Mouse (Mus musculus) liver, adult 2 months (tissue): ENCODE measurements around the gene Gm28230. TPM values are rescaled to one million over a fixed set of nuclear protein-coding genes. Genes with fewer than 3 reads are reported as not detected.

Experiments used
- DNase-seq: peaks from one replicate; pipeline ENCODE4 v3.0.0-alpha.2; 2011; ENCODE audit warnings: low read depth, low spot score; ENCODE audit errors: extremely low read depth
- H3K27ac ChIP-seq: fragments of 200-500 bp; replicated peaks from 2 replicates; pipeline ENCODE4 v1.5.1; 2012; ENCODE audit warnings: low read depth, mild to moderate bottlenecking, control low read depth, inconsistent platforms, low read length; ENCODE audit not compliant: insufficient read depth
- H3K27me3 ChIP-seq: fragments of 200-500 bp; 2 replicates; pipeline ENCODE4 v1.6.1; 2012; ENCODE audit warnings: mild to moderate bottlenecking, moderate library complexity, low read length, inconsistent platforms; ENCODE audit not compliant: control insufficient read depth, insufficient read depth
- H3K36me3 ChIP-seq: fragments of 200-500 bp; 2 replicates; pipeline ENCODE4 v1.6.1; 2012; ENCODE audit warnings: low read length, inconsistent platforms; ENCODE audit not compliant: control insufficient read depth, insufficient read depth
- H3K4me1 ChIP-seq: fragments of 200-500 bp; 2 replicates; pipeline ENCODE4 v1.6.1; 2011; ENCODE audit warnings: low read length; ENCODE audit not compliant: control insufficient read depth, insufficient read depth
- H3K4me3 ChIP-seq: fragments of 200-500 bp; 2 replicates; pipeline ENCODE4 v1.5.1; 2011; ENCODE audit warnings: low read depth, mild to moderate bottlenecking, control low read depth, low read length, moderate library complexity; ENCODE audit not compliant: insufficient read depth
- H3K79me2 ChIP-seq: fragments of 200-500 bp; 2 replicates; pipeline ENCODE4 v1.6.1; 2012; ENCODE audit warnings: inconsistent platforms, mild to moderate bottlenecking, low read length, moderate library complexity; ENCODE audit not compliant: control insufficient read depth, insufficient read depth
- H3K9ac ChIP-seq: fragments of 200-500 bp; 2 replicates; pipeline ENCODE4 v1.6.1; 2012; ENCODE audit warnings: low read depth, mild to moderate bottlenecking, control low read depth, inconsistent platforms, low read length
- CTCF ChIP-seq: fragments of 200-500 bp; IDR thresholded peaks from 2 replicates; pipeline ENCODE4 v1.5.1; 2011; ENCODE audit warnings: low read depth, low read length, control low read depth
- POLR2A ChIP-seq: fragments of 200-500 bp; IDR thresholded peaks from 2 replicates; pipeline ENCODE4 v1.6.1; 2011; ENCODE audit warnings: low read length, control low read depth; ENCODE audit not compliant: insufficient read depth; ENCODE audit errors: extremely low read depth
- WGBS: fragments of 180-500 bp; shearing (Covaris S2); methylation state at CpG from one replicate; pipeline ENCODE4 v1.1.7; 2018; 5-methylcytosine and 5-hydroxymethylcytosine counted together
- polyA plus RNA-seq: library from polyadenylated mRNA; depleted of rRNA; stranded (reverse); fragments of >200 nt; gene quantifications from 2 replicates; pipeline ENCODE4 v1.2.3, GENCODE M21; 2012
- total RNA-seq: library from RNA; depleted of rRNA; stranded (reverse); fragments of >200 nt; gene quantifications from 2 replicates; pipeline ENCODE4 v1.2.3, GENCODE M21; 2014

Gm28230 gene
- total and polyA plus RNA-seq, 2 experiments: not detected

GRCm38 (mm10) chr2:74733317-74733661, 6.8 kb downstream of the Gm28230 start:
- no peak for TF ChIP-seq POLR2A
- no peak for TF ChIP-seq CTCF
- no peaks in the 10 kb centered on the region for H3K79me2 ChIP-seq
- WGBS: 4% methylated on average over 16 of the region's 16 CpGs
- peaks cover 2% of the 10 kb centered on the region; the same call in 1 of the 2 replicates for H3K4me1 ChIP-seq
- no peak overlapping the region for H3K27ac ChIP-seq
- peaks cover 30% of the 10 kb centered on the region for H3K27me3 ChIP-seq
- H3K9ac ChIP-seq: no peak overlapping the region
- no peak for DNase-seq
- no peaks in the 10 kb centered on the region for H3K36me3 ChIP-seq
- H3K4me3 ChIP-seq: no peak overlapping the region

GRCm38 (mm10) chr2:74733765-74734164, 7.2 kb downstream of the Gm28230 start:
- DNase-seq: no peak
- Histone ChIP-seq H3K27ac (no peak overlapping the region), H3K79me2 (no peaks in the 10 kb centered on the region), H3K27me3 (peaks cover 34% of the 10 kb centered on the region), H3K4me3 (no peak overlapping the region), H3K36me3 (no peaks in the 10 kb centered on the region), H3K9ac (no peak overlapping the region), H3K4me1 (peaks cover 2% of the 10 kb centered on the region; the same call in 1 of the 2 replicates)
- TF ChIP-seq POLR2A (no peak), CTCF (no peak)
- 2% methylated on average over 6 of the region's 6 CpGs for WGBS

GRCm38 (mm10) chr2:74734451-74734850, 7.9 kb downstream of the Gm28230 start:
- H3K9ac ChIP-seq: no peak overlapping the region
- TF ChIP-seq CTCF (no peak), POLR2A (no peak)
- WGBS: 5% methylated on average over 13 of the region's 13 CpGs
- H3K36me3 ChIP-seq: no peaks in the 10 kb centered on the region
- H3K4me1 ChIP-seq: peaks cover 2% of the 10 kb centered on the region; the same call in 1 of the 2 replicates
- H3K27me3 ChIP-seq: peaks cover 39% of the 10 kb centered on the region
- H3K79me2 ChIP-seq: no peaks in the 10 kb centered on the region
- no peak for DNase-seq
- no peak overlapping the region for H3K4me3 ChIP-seq
- H3K27ac ChIP-seq: no peak overlapping the region

GRCm38 (mm10) chr2:74734996-74735811, 8.7 kb downstream of the Gm28230 start:
- Histone ChIP-seq H3K4me1 (peaks cover 2% of the 10 kb centered on the region; the same call in 1 of the 2 replicates), H3K27ac (no peak overlapping the region), H3K4me3 (no peak overlapping the region), H3K27me3 (peaks cover 45% of the 10 kb centered on the region), H3K36me3 (no peaks in the 10 kb centered on the region), H3K79me2 (no peaks in the 10 kb centered on the region), H3K9ac (no peak overlapping the region)
- TF ChIP-seq CTCF (no peak), POLR2A (no peak)
- 7% methylated on average over 27 of the region's 27 CpGs for WGBS
- no peak for DNase-seq

- Histone ChIP-seq H3K9ac (no peak overlapping the region), H3K4me1 (no peaks in the 10 kb centered on the region), H3K27me3 (peaks cover 53% of the 10 kb centered on the region), H3K36me3 (no peaks in the 10 kb centered on the region), H3K4me3 (no peak overlapping the region), H3K79me2 (no peaks in the 10 kb centered on the region), H3K27ac (no peak overlapping the region)
- DNase-seq: no peak
- no peak for TF ChIP-seq POLR2A
- no peak for TF ChIP-seq CTCF
- 3% methylated on average over 42 of the region's 42 CpGs for WGBS
Measured at GRCm38 (mm10) chr2:74735851-74736687, 9.5 kb downstream of the Gm28230 start.
